Mouse (Mus musculus): ENCODE data around the gene 1700001P01Rik. TPM values are rescaled to one million over a fixed set of nuclear protein-coding genes. Genes with fewer than 3 reads are reported as not detected.

The 1700001P01Rik gene
- polyA plus RNA-seq, 1 experiment from 2014 or later: not detected

DNA sequence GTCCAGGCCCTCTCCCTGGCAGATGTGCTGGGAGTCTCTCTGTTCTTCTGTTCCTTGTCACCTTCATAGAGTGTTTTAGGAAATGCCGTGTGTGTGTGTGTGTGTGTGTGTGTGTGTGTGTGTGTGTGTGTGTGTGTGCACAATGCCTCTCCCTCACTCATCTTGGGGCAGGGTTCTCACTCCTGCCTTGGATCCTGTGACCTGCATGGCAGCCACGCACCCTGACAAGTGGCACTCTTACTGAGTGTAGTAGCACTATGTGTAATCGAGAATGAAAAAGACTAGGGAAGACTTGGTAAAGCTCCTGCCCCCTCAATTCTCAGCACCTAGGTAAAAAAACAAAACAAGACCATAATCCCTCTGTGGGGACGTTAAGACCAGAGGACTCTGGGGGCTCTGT, 43.4 kb upstream of the 1700001P01Rik start:
- Histone ChIP-seq H3K9ac (ENCODE audit: low read length) (peak overlapping the region; percentile 48; the same call in 1 of the 2 replicates), H3K27me3 (ENCODE audit: control insufficient read depth, insufficient read depth, low read length) (no peaks in the 10 kb centered on the region), H3K36me3 (ENCODE audit: control insufficient read depth, insufficient read depth, low read length) (peaks cover 9% of the 10 kb centered on the region; the same call in 1 of the 2 replicates), H3K4me3 (replicated peaks; ENCODE audit: low read length) (no peak overlapping the region), H3K9me3 (replicated peaks; ENCODE audit: control insufficient read depth, low read length) (no peaks in the 10 kb centered on the region), H3K4me1 (ENCODE audit: control insufficient read depth, insufficient read depth, low read length) (peaks cover 54% of the 10 kb centered on the region), H3K27ac (ENCODE audit: low read length) (peak overlapping the region; percentile 73), H3K4me2 (ENCODE audit: low read depth, low read length) (no peak overlapping the region)
- WGBS: 62% methylated on average over 4 of the region's 4 CpGs
- ATAC-seq (ENCODE audit: insufficient read depth, low FRiP score): no peak

DNA sequence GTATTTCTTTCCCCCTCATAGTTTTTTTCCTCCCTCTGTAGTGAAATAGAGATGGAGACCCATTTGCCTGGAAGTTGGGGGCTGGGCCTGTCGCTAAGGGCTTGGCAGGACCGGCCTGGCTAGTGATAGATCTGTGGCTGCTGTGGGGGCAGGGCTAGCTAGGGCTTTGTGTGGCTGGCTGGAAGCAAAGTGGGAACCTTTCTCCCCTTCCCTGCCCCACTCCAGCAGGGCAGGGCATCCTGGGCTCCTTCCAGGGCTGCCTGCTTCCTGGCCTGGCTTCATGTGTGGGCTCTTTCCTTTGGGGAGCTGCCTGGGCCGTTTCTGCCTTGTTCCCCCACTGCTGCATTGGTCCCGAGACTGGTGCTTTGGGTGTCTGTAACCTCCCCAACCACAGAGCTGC, 42.9 kb upstream of the 1700001P01Rik start:
- Histone ChIP-seq H3K4me1 (ENCODE audit: control insufficient read depth, insufficient read depth, low read length) (peaks cover 60% of the 10 kb centered on the region), H3K27ac (ENCODE audit: low read length) (peak overlapping the region; percentile 78), H3K9ac (ENCODE audit: low read length) (peak overlapping the region; percentile 48; the same call in 1 of the 2 replicates), H3K4me2 (ENCODE audit: low read depth, low read length) (no peak overlapping the region), H3K9me3 (replicated peaks; ENCODE audit: control insufficient read depth, low read length) (no peaks in the 10 kb centered on the region), H3K4me3 (replicated peaks; ENCODE audit: low read length) (no peak overlapping the region), H3K36me3 (ENCODE audit: control insufficient read depth, insufficient read depth, low read length) (peaks cover 6% of the 10 kb centered on the region; the same call in 1 of the 2 replicates), H3K27me3 (ENCODE audit: control insufficient read depth, insufficient read depth, low read length) (no peaks in the 10 kb centered on the region)
- no peak; the same call in 1 of the 2 replicates for ATAC-seq (ENCODE audit: insufficient read depth, low FRiP score)
- WGBS: 20% methylated on average over 4 of the region's 4 CpGs

GRCm38 (mm10) chr11:97818003-97818402, 42.3 kb upstream of the 1700001P01Rik start:
- H3K4me2 ChIP-seq (ENCODE audit: low read depth, low read length): no peak overlapping the region
- WGBS: 52% methylated on average over 6 of the region's 6 CpGs
- H3K9me3 ChIP-seq (replicated peaks; ENCODE audit: control insufficient read depth, low read length): no peaks in the 10 kb centered on the region
- ATAC-seq (ENCODE audit: insufficient read depth, low FRiP score): no peak
- H3K4me1 ChIP-seq (ENCODE audit: control insufficient read depth, insufficient read depth, low read length): peaks cover 65% of the 10 kb centered on the region
- H3K36me3 ChIP-seq (ENCODE audit: control insufficient read depth, insufficient read depth, low read length): peaks cover 5% of the 10 kb centered on the region; the same call in 1 of the 2 replicates
- H3K4me3 ChIP-seq (replicated peaks; ENCODE audit: low read length): no peak overlapping the region
- H3K9ac ChIP-seq (ENCODE audit: low read length): no peak overlapping the region; the same call in 1 of the 2 replicates
- H3K27me3 ChIP-seq (ENCODE audit: control insufficient read depth, insufficient read depth, low read length): no peaks in the 10 kb centered on the region
- H3K27ac ChIP-seq (ENCODE audit: low read length): peak overlapping the region; percentile 78

DNA sequence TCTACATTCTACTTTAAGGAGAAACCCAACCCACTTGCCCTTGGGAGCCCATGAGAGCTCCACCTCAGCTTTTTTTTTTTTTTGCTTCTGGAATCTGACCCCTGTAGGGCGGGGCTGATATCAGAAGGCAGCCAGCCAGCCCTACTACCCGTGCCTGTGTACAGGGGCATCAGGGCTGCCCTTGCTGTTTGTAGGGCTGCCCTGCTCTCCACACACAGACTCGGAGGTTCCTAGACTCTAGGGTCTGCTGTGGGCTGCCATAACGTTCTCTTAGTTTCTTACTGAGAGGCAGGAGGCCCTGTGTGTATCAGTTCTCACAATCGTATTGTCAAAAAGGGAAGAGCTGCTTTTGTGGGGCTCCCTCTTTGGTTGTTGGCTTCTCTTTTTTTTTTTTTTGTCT, 41.7 kb upstream of the 1700001P01Rik start:
- Histone ChIP-seq H3K27ac (ENCODE audit: low read length) (peak overlapping the region; percentile 78), H3K36me3 (ENCODE audit: control insufficient read depth, insufficient read depth, low read length) (no peaks in the 10 kb centered on the region), H3K4me3 (replicated peaks; ENCODE audit: low read length) (no peak overlapping the region), H3K27me3 (ENCODE audit: control insufficient read depth, insufficient read depth, low read length) (no peaks in the 10 kb centered on the region), H3K9ac (ENCODE audit: low read length) (no peak overlapping the region), H3K4me2 (ENCODE audit: low read depth, low read length) (0 out of 2 replicates have a peak overlapping the region, but pooled peaks have one; percentile 6), H3K4me1 (ENCODE audit: control insufficient read depth, insufficient read depth, low read length) (peaks cover 72% of the 10 kb centered on the region), H3K9me3 (replicated peaks; ENCODE audit: control insufficient read depth, low read length) (no peaks in the 10 kb centered on the region)
- peak; percentile 31; the same call in 1 of the 2 replicates for ATAC-seq (ENCODE audit: insufficient read depth, low FRiP score)
- 28% methylated on average over 5 of the region's 5 CpGs for WGBS

- H3K4me1 ChIP-seq (ENCODE audit: control insufficient read depth, insufficient read depth, low read length): peaks cover 76% of the 10 kb centered on the region
- H3K4me3 ChIP-seq (replicated peaks; ENCODE audit: low read length): no peak overlapping the region
- H3K4me2 ChIP-seq (ENCODE audit: low read depth, low read length): 0 out of 2 replicates have a peak overlapping the region, but pooled peaks have one; percentile 6
- no peaks in the 10 kb centered on the region for H3K9me3 ChIP-seq (replicated peaks; ENCODE audit: control insufficient read depth, low read length)
- ATAC-seq (ENCODE audit: insufficient read depth, low FRiP score): no peak
- 40% methylated on average over 9 of the region's 9 CpGs for WGBS
- H3K27ac ChIP-seq (ENCODE audit: low read length): peak overlapping the region; percentile 78
- H3K9ac ChIP-seq (ENCODE audit: low read length): 0 out of 2 replicates have a peak overlapping the region, but pooled peaks have one; percentile 46
- no peaks in the 10 kb centered on the region for H3K27me3 ChIP-seq (ENCODE audit: control insufficient read depth, insufficient read depth, low read length)
- H3K36me3 ChIP-seq (ENCODE audit: control insufficient read depth, insufficient read depth, low read length): no peaks in the 10 kb centered on the region
Measured at GRCm38 (mm10) chr11:97816916-97817315, 41.2 kb upstream of the 1700001P01Rik start.

GRCm38 (mm10) chr11:97816176-97816575, 40.5 kb upstream of the 1700001P01Rik start:
- no peaks in the 10 kb centered on the region for H3K9me3 ChIP-seq (replicated peaks; ENCODE audit: control insufficient read depth, low read length)
- H3K27ac ChIP-seq (ENCODE audit: low read length): peak overlapping the region; percentile 78
- 57% methylated on average over 5 of the region's 5 CpGs for WGBS
- H3K9ac ChIP-seq (ENCODE audit: low read length): 0 out of 2 replicates have a peak overlapping the region, but pooled peaks have one; percentile 27
- no peak for ATAC-seq (ENCODE audit: insufficient read depth, low FRiP score)
- no peak overlapping the region for H3K4me3 ChIP-seq (replicated peaks; ENCODE audit: low read length)
- H3K27me3 ChIP-seq (ENCODE audit: control insufficient read depth, insufficient read depth, low read length): no peaks in the 10 kb centered on the region
- H3K4me2 ChIP-seq (ENCODE audit: low read depth, low read length): no peak overlapping the region
- peaks cover 77% of the 10 kb centered on the region for H3K4me1 ChIP-seq (ENCODE audit: control insufficient read depth, insufficient read depth, low read length)
- H3K36me3 ChIP-seq (ENCODE audit: control insufficient read depth, insufficient read depth, low read length): no peaks in the 10 kb centered on the region

GRCm38 (mm10) chr11:97815736-97816135, 40.0 kb upstream of the 1700001P01Rik start:
- Histone ChIP-seq H3K27ac (ENCODE audit: low read length) (peak overlapping the region; percentile 78), H3K9me3 (replicated peaks; ENCODE audit: control insufficient read depth, low read length) (no peaks in the 10 kb centered on the region), H3K9ac (ENCODE audit: low read length) (peak overlapping the region; percentile 27; the same call in 1 of the 2 replicates), H3K4me2 (ENCODE audit: low read depth, low read length) (no peak overlapping the region; the same call in 1 of the 2 replicates), H3K36me3 (ENCODE audit: control insufficient read depth, insufficient read depth, low read length) (no peaks in the 10 kb centered on the region), H3K27me3 (ENCODE audit: control insufficient read depth, insufficient read depth, low read length) (no peaks in the 10 kb centered on the region), H3K4me1 (ENCODE audit: control insufficient read depth, insufficient read depth, low read length) (peaks cover 77% of the 10 kb centered on the region), H3K4me3 (replicated peaks; ENCODE audit: low read length) (no peak overlapping the region)
- WGBS: 67% methylated on average over 11 of the region's 11 CpGs
- ATAC-seq (ENCODE audit: insufficient read depth, low FRiP score): no peak

- Histone ChIP-seq H3K4me3 (replicated peaks; ENCODE audit: low read length) (no peak overlapping the region), H3K9me3 (replicated peaks; ENCODE audit: control insufficient read depth, low read length) (no peaks in the 10 kb centered on the region), H3K27ac (ENCODE audit: low read length) (peak overlapping the region; percentile 61), H3K9ac (ENCODE audit: low read length) (peak overlapping the region; percentile 32; the same call in 1 of the 2 replicates), H3K36me3 (ENCODE audit: control insufficient read depth, insufficient read depth, low read length) (no peaks in the 10 kb centered on the region), H3K4me1 (ENCODE audit: control insufficient read depth, insufficient read depth, low read length) (peaks cover 86% of the 10 kb centered on the region), H3K4me2 (ENCODE audit: low read depth, low read length) (no peak overlapping the region), H3K27me3 (ENCODE audit: control insufficient read depth, insufficient read depth, low read length) (no peaks in the 10 kb centered on the region)
- WGBS: 58% methylated on average over 17 of the region's 17 CpGs
- no peak for ATAC-seq (ENCODE audit: insufficient read depth, low FRiP score)
Measured at GRCm38 (mm10) chr11:97813746-97814515, 38.2 kb upstream of the 1700001P01Rik start.

GRCm38 (mm10) chr11:97813085-97813484, 37.4 kb upstream of the 1700001P01Rik start:
- peak; percentile 57 for ATAC-seq (ENCODE audit: insufficient read depth, low FRiP score)
- Histone ChIP-seq H3K27me3 (ENCODE audit: control insufficient read depth, insufficient read depth, low read length) (no peaks in the 10 kb centered on the region), H3K4me3 (replicated peaks; ENCODE audit: low read length) (no peak overlapping the region), H3K9me3 (replicated peaks; ENCODE audit: control insufficient read depth, low read length) (no peaks in the 10 kb centered on the region), H3K9ac (ENCODE audit: low read length) (no peak overlapping the region; the same call in 1 of the 2 replicates), H3K4me2 (ENCODE audit: low read depth, low read length) (no peak overlapping the region), H3K36me3 (ENCODE audit: control insufficient read depth, insufficient read depth, low read length) (no peaks in the 10 kb centered on the region), H3K4me1 (ENCODE audit: control insufficient read depth, insufficient read depth, low read length) (peaks cover 86% of the 10 kb centered on the region), H3K27ac (ENCODE audit: low read length) (peak overlapping the region; percentile 61)
- 42% methylated on average over 7 of the region's 7 CpGs for WGBS

All from stomach, embryonic 16.5 days (tissue).